Mouse (Mus musculus): Measurements from ENCODE around the gene Lztr1. TPM values are rescaled to one million over a fixed set of nuclear protein-coding genes. Genes with fewer than 3 reads are reported as not detected.
A peak's percentile ranks its signal among the peaks of the same experiment; 100 is the strongest.

The Lztr1 gene
- polyA plus RNA-seq, 1 experiment = 123 TPM

- peak; percentile 55 for DNase-seq (ENCODE audit: low spot score)
These were observed 49.5 kb downstream of the Lztr1 start for GRCm38 (mm10) chr16:17557947-17558480.

- DNase-seq (ENCODE audit: low spot score) = no peak
These were observed 50.3 kb downstream of the Lztr1 start for GRCm38 (mm10) chr16:17558811-17559210.

- DNase-seq (ENCODE audit: low spot score) = no peak
These were observed 51.0 kb downstream of the Lztr1 start for GRCm38 (mm10) chr16:17559396-17560027.

- DNase-seq (ENCODE audit: low spot score) = no peak
These were observed 52.8 kb downstream of the Lztr1 start, which contains the start of gene Lrrc74b for GRCm38 (mm10) chr16:17561128-17561750. Lrrc74b (minus strand) TSS chr16:17561247.

GRCm38 (mm10) chr16:17561751-17562208 lies 53.3 kb downstream of the Lztr1 start, which contains the start of gene P2rx6:
P2rx6 (plus strand) TSS chr16:17561885.
- no peak for DNase-seq (ENCODE audit: low spot score)

GRCm38 (mm10) chr16:17563580-17563979 lies 55.1 kb downstream of the Lztr1 start:
- DNase-seq (ENCODE audit: low spot score) = no peak

- DNase-seq (ENCODE audit: low spot score) = no peak
These were observed 55.7 kb downstream of the Lztr1 start for GRCm38 (mm10) chr16:17564221-17564620.

GRCm38 (mm10) chr16:17564771-17565170 lies 56.3 kb downstream of the Lztr1 start:
- no peak for DNase-seq (ENCODE audit: low spot score)

- no peak for DNase-seq (ENCODE audit: low spot score)
These were observed 57.7 kb downstream of the Lztr1 start for GRCm38 (mm10) chr16:17566186-17566585.

Other genes with a start within 250 kb of the Lztr1 start
- gene Tmem191c, start 232.6 kb upstream of the Lztr1 start, polyA plus RNA-seq (2012; rRNA removed) = 30.4 and 31.6 TPM in 2 replicates
- gene Serpind1, start 177.3 kb upstream of the Lztr1 start, polyA plus RNA-seq (2012; rRNA removed) = 0.19 and 0.24 TPM in 2 replicates
- 8.4 and 14.1 TPM in 2 replicates for gene Snap29, start 102.7 kb upstream of the Lztr1 start, polyA plus RNA-seq (2012; rRNA removed)
- 70.4 and 75.5 TPM in 2 replicates for gene Pi4ka, start 102.4 kb upstream of the Lztr1 start, polyA plus RNA-seq (2012; rRNA removed)
- gene Crkl, start 56.7 kb upstream of the Lztr1 start, polyA plus RNA-seq (2012; rRNA removed) = 19.2 and 19.3 TPM in 2 replicates
- gene Aifm3, start 19.1 kb upstream of the Lztr1 start, polyA plus RNA-seq (2012; rRNA removed) = 0.50 and 0.76 TPM in 2 replicates
- gene Thap7, start 22.4 kb downstream of the Lztr1 start, polyA plus RNA-seq (2012; rRNA removed) = 52.6 and 59.0 TPM in 2 replicates
- gene Lrrc74b, start 52.6 kb downstream of the Lztr1 start, polyA plus RNA-seq (2012; rRNA removed) = 0.22 and 0.23 TPM in 2 replicates
- 4.4 and 5.5 TPM in 2 replicates for gene P2rx6, start 53.2 kb downstream of the Lztr1 start, polyA plus RNA-seq (2012; rRNA removed)
- 12.4 and 17.0 TPM in 2 replicates for gene Slc7a4, start 74.5 kb downstream of the Lztr1 start, polyA plus RNA-seq (2012; rRNA removed)
- gene Smpd4, start 110.7 kb downstream of the Lztr1 start, polyA plus RNA-seq (2012; rRNA removed) = 33.1 and 36.3 TPM in 2 replicates
- gene Ccdc74a, start 137.8 kb downstream of the Lztr1 start, polyA plus RNA-seq (2012; rRNA removed) = 1.5 and 2.7 TPM in 2 replicates
- 36.5 and 56.4 TPM in 2 replicates for gene Med15, start 224.2 kb downstream of the Lztr1 start, polyA plus RNA-seq (2012; rRNA removed)